Mouse (Mus musculus): ENCODE measurements at regions not wholly inside any gene's neighbourhood (a gene's known extent, or its start where the extent isn't known, plus 50 kb on each side); places are given as distances from the start of the nearest gene placed in this dataset.

DNA sequence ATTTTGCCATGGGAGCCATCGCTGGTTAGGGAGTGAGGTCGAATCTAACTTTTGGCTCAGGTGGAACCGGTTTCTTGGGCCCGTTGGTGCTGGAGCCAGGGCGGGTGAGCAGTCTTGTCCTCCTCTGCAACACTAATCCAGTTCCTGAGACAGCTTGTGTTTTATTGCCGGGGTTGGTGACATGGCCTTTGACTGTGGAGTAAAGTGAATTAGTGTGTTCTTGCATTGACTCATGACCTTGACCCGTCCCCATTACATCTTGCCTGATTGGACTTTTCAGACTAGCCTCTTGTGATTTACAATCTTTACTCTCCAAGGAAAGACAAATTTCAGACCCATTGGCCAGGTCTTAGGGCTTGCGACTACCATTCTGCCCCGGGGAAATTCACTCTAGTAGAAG lies 278.8 kb downstream of the Fam173b start:
- H3K9me3 ChIP-seq (ENCODE audit: low read depth, low read length) = no peaks in the 10 kb centered on the region
- H3K27me3 ChIP-seq (ENCODE audit: insufficient read depth, low read length) = no peaks in the 10 kb centered on the region
- H3K36me3 ChIP-seq (ENCODE audit: insufficient read depth) = no peaks in the 10 kb centered on the region
- no peak for DNase-seq
- no peak overlapping the region for H3K4me2 ChIP-seq
- no peaks in the 10 kb centered on the region for H3K4me1 ChIP-seq (ENCODE audit: insufficient read depth)
- no peak for TF ChIP-seq CTCF (IDR thresholded peaks at IDR 0.05; ENCODE audit: low read depth)
- ATAC-seq (ENCODE audit: insufficient read depth) = no peak
- H3K27ac ChIP-seq (ENCODE audit: low read depth) = no peak overlapping the region
- WGBS = 81% methylated on average over 9 of the region's 9 CpGs
- no peak overlapping the region for H3K4me3 ChIP-seq (ENCODE audit: low read depth, low read length)
- no peak overlapping the region for H3K9ac ChIP-seq

GRCm38 (mm10) chr15:31882331-31882730 lies 280.7 kb downstream of the Fam173b start:
- DNase-seq (peak; percentile 39), ATAC-seq (ENCODE audit: insufficient read depth) (peak; percentile 52; the same call in 1 of the 2 replicates)
- 27% methylated on average over 5 of the region's 5 CpGs for WGBS
- no peak for TF ChIP-seq CTCF (IDR thresholded peaks at IDR 0.05; ENCODE audit: low read depth)
- no peaks in the 10 kb centered on the region for H3K36me3 ChIP-seq (ENCODE audit: insufficient read depth)
- H3K4me2 ChIP-seq = no peak overlapping the region
- H3K27me3 ChIP-seq (ENCODE audit: insufficient read depth, low read length) = no peaks in the 10 kb centered on the region
- no peaks in the 10 kb centered on the region for H3K4me1 ChIP-seq (ENCODE audit: insufficient read depth)
- H3K9me3 ChIP-seq (ENCODE audit: low read depth, low read length) = no peaks in the 10 kb centered on the region
- H3K9ac ChIP-seq = no peak overlapping the region
- H3K4me3 ChIP-seq (ENCODE audit: low read depth, low read length) = no peak overlapping the region
- H3K27ac ChIP-seq (ENCODE audit: low read depth) = no peak overlapping the region

GRCm38 (mm10) chr15:31883516-31883915 lies 281.9 kb downstream of the Fam173b start:
- no peak for ATAC-seq (ENCODE audit: insufficient read depth)
- 86% methylated on average over 9 of the region's 9 CpGs for WGBS

DNA sequence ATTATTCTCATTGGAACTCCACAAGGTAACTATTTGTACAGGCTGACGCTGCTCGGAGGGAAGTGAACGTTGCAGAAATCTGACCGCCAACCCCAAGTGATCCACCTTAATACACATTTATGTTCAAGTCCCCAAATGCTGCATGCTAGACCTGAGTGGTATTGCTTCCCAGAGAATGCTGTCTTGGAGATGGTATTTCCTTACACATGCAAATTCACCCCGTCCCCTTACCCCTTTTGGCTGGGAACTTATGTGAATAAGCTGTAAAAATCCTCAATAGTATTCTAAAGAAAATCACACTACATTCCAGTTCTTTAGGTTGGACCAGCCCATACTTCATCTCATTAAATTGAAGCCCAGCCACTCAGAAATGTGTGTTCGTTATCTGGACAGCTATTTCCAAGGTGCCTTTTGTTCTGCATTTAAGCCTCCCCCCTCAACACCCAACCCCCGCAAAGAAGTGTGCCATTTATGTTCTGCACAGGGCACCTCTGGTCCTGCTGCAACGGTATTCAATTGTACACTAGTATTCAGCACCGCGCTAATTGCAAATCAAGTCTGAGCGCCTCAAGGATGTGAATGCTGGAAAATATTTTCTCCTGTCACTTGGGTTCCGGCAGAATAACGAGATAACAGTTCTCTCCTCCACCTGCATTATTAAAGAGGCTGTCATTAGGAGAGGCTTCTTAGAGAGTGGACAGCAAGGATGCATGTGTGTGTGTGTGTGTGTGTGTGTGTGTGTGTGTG lies 278.0 kb upstream of the Tas2r119 start:
- Histone ChIP-seq H3K9ac (no peak overlapping the region), H3K36me3 (ENCODE audit: insufficient read depth) (no peaks in the 10 kb centered on the region), H3K27ac (ENCODE audit: low read depth) (no peak overlapping the region), H3K27me3 (ENCODE audit: insufficient read depth, low read length) (no peaks in the 10 kb centered on the region), H3K4me3 (ENCODE audit: low read depth, low read length) (no peak overlapping the region), H3K9me3 (ENCODE audit: low read depth, low read length) (no peaks in the 10 kb centered on the region), H3K4me2 (no peak overlapping the region), H3K4me1 (ENCODE audit: insufficient read depth) (no peaks in the 10 kb centered on the region)
- WGBS = 71% methylated on average over 13 of the region's 13 CpGs
- TF ChIP-seq CTCF (IDR thresholded peaks at IDR 0.05; ENCODE audit: low read depth) = no peak
- ATAC-seq (ENCODE audit: insufficient read depth) (no peak), DNase-seq (no peak)

More at GRCm38 (mm10) chr15:31883516-31883915, 281.9 kb downstream of the Fam173b start:
- H3K27ac ChIP-seq (ENCODE audit: low read depth) = no peak overlapping the region
- H3K4me2 ChIP-seq = no peak overlapping the region
- H3K9ac ChIP-seq = no peak overlapping the region
- DNase-seq = no peak
- H3K4me1 ChIP-seq (ENCODE audit: insufficient read depth) = no peaks in the 10 kb centered on the region
- H3K9me3 ChIP-seq (ENCODE audit: low read depth, low read length) = no peaks in the 10 kb centered on the region
- H3K27me3 ChIP-seq (ENCODE audit: insufficient read depth, low read length) = no peaks in the 10 kb centered on the region
- no peak for TF ChIP-seq CTCF (IDR thresholded peaks at IDR 0.05; ENCODE audit: low read depth)
- H3K4me3 ChIP-seq (ENCODE audit: low read depth, low read length) = no peak overlapping the region
- H3K36me3 ChIP-seq (ENCODE audit: insufficient read depth) = no peaks in the 10 kb centered on the region

GRCm38 (mm10) chr15:31900325-31900724 lies 276.8 kb upstream of the Tas2r119 start:
- no peak for ATAC-seq (ENCODE audit: insufficient read depth)
- Histone ChIP-seq H3K27me3 (ENCODE audit: insufficient read depth, low read length) (no peaks in the 10 kb centered on the region), H3K9me3 (ENCODE audit: low read depth, low read length) (no peaks in the 10 kb centered on the region), H3K36me3 (ENCODE audit: insufficient read depth) (no peaks in the 10 kb centered on the region), H3K27ac (ENCODE audit: low read depth) (no peak overlapping the region), H3K4me1 (ENCODE audit: insufficient read depth) (no peaks in the 10 kb centered on the region), H3K9ac (no peak overlapping the region), H3K4me3 (ENCODE audit: low read depth, low read length) (no peak overlapping the region), H3K4me2 (no peak overlapping the region)
- no peak for DNase-seq
- TF ChIP-seq CTCF (IDR thresholded peaks at IDR 0.05; ENCODE audit: low read depth) = no peak
- 61% methylated on average over 4 of the region's 4 CpGs for WGBS

- DNase-seq = no peak
- H3K4me3 ChIP-seq (ENCODE audit: low read depth, low read length) = no peak overlapping the region
- ATAC-seq (ENCODE audit: insufficient read depth) = no peak
- H3K4me2 ChIP-seq = no peak overlapping the region
- no peak for TF ChIP-seq CTCF (IDR thresholded peaks at IDR 0.05; ENCODE audit: low read depth)
- H3K27me3 ChIP-seq (ENCODE audit: insufficient read depth, low read length) = no peaks in the 10 kb centered on the region
- no peaks in the 10 kb centered on the region for H3K36me3 ChIP-seq (ENCODE audit: insufficient read depth)
- H3K9ac ChIP-seq = no peak overlapping the region
- H3K27ac ChIP-seq (ENCODE audit: low read depth) = no peak overlapping the region
- 69% methylated on average over 9 of the region's 9 CpGs for WGBS
- H3K4me1 ChIP-seq (ENCODE audit: insufficient read depth) = no peaks in the 10 kb centered on the region
- no peaks in the 10 kb centered on the region for H3K9me3 ChIP-seq (ENCODE audit: low read depth, low read length)
Measured at GRCm38 (mm10) chr15:31908432-31908831, 268.7 kb upstream of the Tas2r119 start.

DNA sequence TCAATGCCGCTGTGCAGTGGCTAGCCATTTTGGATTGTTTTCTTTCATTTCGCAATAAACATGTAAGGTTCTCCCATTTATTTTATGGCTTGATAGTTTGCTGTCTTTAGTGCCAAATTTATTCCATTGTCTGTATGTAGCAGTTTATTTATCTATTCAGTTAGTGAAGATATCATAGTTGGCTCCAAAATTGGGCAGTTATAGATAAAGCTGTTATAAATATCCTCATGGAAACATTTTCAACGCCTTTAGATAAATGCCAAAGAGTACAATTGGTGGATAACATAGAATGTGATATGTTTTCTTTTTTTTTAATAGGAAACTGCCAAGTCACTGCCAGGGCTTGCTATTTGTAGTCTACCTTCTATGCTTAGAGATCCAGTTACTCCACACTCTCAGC lies 265.1 kb upstream of the Tas2r119 start:
- Histone ChIP-seq H3K9me3 (ENCODE audit: low read depth, low read length) (no peaks in the 10 kb centered on the region), H3K4me2 (no peak overlapping the region), H3K4me1 (ENCODE audit: insufficient read depth) (no peaks in the 10 kb centered on the region), H3K36me3 (ENCODE audit: insufficient read depth) (no peaks in the 10 kb centered on the region), H3K4me3 (ENCODE audit: low read depth, low read length) (no peak overlapping the region), H3K27ac (ENCODE audit: low read depth) (no peak overlapping the region), H3K9ac (no peak overlapping the region), H3K27me3 (ENCODE audit: insufficient read depth, low read length) (no peaks in the 10 kb centered on the region)
- no peak for TF ChIP-seq CTCF (IDR thresholded peaks at IDR 0.05; ENCODE audit: low read depth)
- WGBS = 70% methylated on average over 3 of the region's 3 CpGs
- DNase-seq (peak; percentile 52), ATAC-seq (ENCODE audit: insufficient read depth) (no peak)
